ENCODE assay signal across 1 mouse cellular context in genomic region chr7:126898102-126898990, GRCm38 (mm10).
TF ChIP-seq lines count a peak whose summit lies in the region.

No protein-coding gene starts in this region.

TF ChIP-seq in CH12.LX, 34 proteins besides CTCF, POLR2A, EP300 and RAD21 (continued from another document):
- TF ChIP-seq USF2 (conservative IDR thresholded peaks at IDR 0.05; ENCODE audit: low read depth, low read length) (no peak), CHD2 (IDR thresholded peaks at IDR 0.05; ENCODE audit: low read length) (no peak), MXI1 (IDR thresholded peaks at IDR 0.05; ENCODE audit: low read depth, low read length) (peak; percentile 13; the same call in 1 of the 2 replicates), UBTF (IDR thresholded peaks at IDR 0.05; ENCODE audit: low read depth, low read length) (no peak), CHD1 (IDR thresholded peaks at IDR 0.05; ENCODE audit: low read depth, low read length) (no peak), PAX5 (IDR thresholded peaks at IDR 0.05; ENCODE audit: low read length) (no peak), TBP (conservative IDR thresholded peaks at IDR 0.05; ENCODE audit: low read depth, low read length) (0 out of 2 replicates have a peak, but pooled peaks have one; percentile 64), SMC3 (IDR thresholded peaks at IDR 0.05; ENCODE audit: low read depth, low read length) (no peak), KAT2A (IDR thresholded peaks at IDR 0.05; ENCODE audit: insufficient replicate concordance, low read length) (no peak), MEF2A (IDR thresholded peaks at IDR 0.05; ENCODE audit: borderline replicate concordance, low read depth, low read length) (no peak), MYC (IDR thresholded peaks at IDR 0.05; ENCODE audit: low read depth, low read length) (no peak), ZKSCAN1 (IDR thresholded peaks at IDR 0.05; ENCODE audit: borderline replicate concordance, low read depth, low read length) (no peak), ELF1 (IDR thresholded peaks at IDR 0.05; ENCODE audit: low read depth, low read length) (0 out of 2 replicates have a peak, but pooled peaks have one; percentile 50), ZC3H11A (IDR thresholded peaks at IDR 0.05; ENCODE audit: low read depth, low read length) (no peak), MAX (IDR thresholded peaks at IDR 0.05; ENCODE audit: low read length) (peak; percentile 35; the same call in 1 of the 2 replicates), GABPA (IDR thresholded peaks at IDR 0.05; ENCODE audit: insufficient replicate concordance, low read depth, low read length) (no peak), IRF4 (IDR thresholded peaks at IDR 0.05; ENCODE audit: low read depth, low read length) (0 out of 2 replicates have a peak, but pooled peaks have one; percentile 50), RCOR1 (conservative IDR thresholded peaks at IDR 0.05; ENCODE audit: low read depth, low read length) (no peak), HCFC1 (IDR thresholded peaks at IDR 0.05; ENCODE audit: low read depth, low read length) (peak; percentile 64), NELFE (IDR thresholded peaks at IDR 0.05; ENCODE audit: low read depth, low read length) (peak; percentile 72), USF1 (IDR thresholded peaks at IDR 0.05; ENCODE audit: low read depth, low read length) (no peak), NRF1 (IDR thresholded peaks at IDR 0.05; ENCODE audit: low read depth, low read length) (peak; percentile 99), JUN (IDR thresholded peaks at IDR 0.05; ENCODE audit: insufficient read depth, low read depth, low read length) (no peak), TCF12 (IDR thresholded peaks at IDR 0.05; ENCODE audit: low read depth, low read length) (peak; percentile 79), MAFK (IDR thresholded peaks at IDR 0.05; ENCODE audit: insufficient replicate concordance, low read length) (no peak), MAZ (IDR thresholded peaks at IDR 0.05; ENCODE audit: low read depth, low read length) (0 out of 2 replicates have a peak, but pooled peaks have one; percentile 35), BHLHE40 (IDR thresholded peaks at IDR 0.05; ENCODE audit: low read depth, low read length) (peak; percentile 58), E2F4 (IDR thresholded peaks at IDR 0.05; ENCODE audit: insufficient replicate concordance, low read depth, low read length) (no peak), ZMIZ1 (IDR thresholded peaks at IDR 0.05; ENCODE audit: low read depth, low read length) (no peak), ETS1 (conservative IDR thresholded peaks at IDR 0.05; ENCODE audit: low read depth, low read length) (no peak)
TF ChIP-seq in CH12.LX: peak in this region for 11.
